Mouse (Mus musculus) kidney, postnatal 36 days (tissue): ENCODE measurements around the gene Olfr821.
"Not testable (repeated sequence)": the region's sequence is repeated elsewhere in the genome, so short reads cannot be mapped to it uniquely, and the experiment has no call there.

ENCODE experiments used
- DNase-seq, 2 experiments: peaks; one replicate each; pipeline ENCODE4 v3.0.0; 2021 to 2022; ENCODE audit warnings: mixed read lengths in 2 of 2

Gene Olfr821

DNA sequence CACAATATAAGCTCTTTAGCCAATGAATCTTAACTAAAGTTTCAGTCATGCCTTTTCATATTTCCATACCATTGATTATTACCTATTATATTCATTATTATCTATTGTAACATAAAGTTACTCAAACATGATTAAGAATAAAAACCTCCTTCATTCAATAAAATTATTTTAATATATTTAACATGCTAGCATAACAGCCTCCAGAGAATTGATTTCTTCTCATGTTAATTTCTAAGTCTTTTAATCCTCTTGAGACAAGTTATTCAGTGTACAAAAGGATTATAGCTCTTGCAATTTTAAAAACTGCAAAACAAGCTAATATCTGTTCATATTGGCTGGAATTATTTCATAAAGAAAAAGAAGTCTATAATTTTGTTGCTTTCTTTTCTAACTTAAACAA lies at the start of gene Olfr821:
Gene Olfr821 (plus strand): TSS at position 301 of the 400 bp plus-strand sequence.
- no peak for DNase-seq

DNA sequence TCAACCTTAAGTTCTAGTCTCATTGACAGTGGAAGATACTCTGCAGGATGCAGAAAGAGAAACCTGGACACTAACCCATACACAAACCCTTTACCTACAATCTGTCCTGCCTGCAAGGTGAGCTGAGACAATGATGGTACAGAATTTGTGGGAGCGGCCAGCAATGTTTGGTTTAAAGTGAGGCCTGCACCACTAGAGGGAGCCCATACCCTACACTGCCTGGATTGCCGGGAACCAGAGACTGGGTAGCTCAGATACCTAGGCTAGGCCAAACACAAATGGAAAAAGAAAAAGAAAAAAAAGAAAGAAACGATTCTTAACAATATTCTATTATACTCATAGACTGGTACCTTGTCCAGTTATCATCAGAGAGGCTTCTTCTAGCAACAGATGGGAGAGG lies 48.3 kb upstream of the Olfr821 start:
- DNase-seq, result not testable (repeated sequence)

DNA sequence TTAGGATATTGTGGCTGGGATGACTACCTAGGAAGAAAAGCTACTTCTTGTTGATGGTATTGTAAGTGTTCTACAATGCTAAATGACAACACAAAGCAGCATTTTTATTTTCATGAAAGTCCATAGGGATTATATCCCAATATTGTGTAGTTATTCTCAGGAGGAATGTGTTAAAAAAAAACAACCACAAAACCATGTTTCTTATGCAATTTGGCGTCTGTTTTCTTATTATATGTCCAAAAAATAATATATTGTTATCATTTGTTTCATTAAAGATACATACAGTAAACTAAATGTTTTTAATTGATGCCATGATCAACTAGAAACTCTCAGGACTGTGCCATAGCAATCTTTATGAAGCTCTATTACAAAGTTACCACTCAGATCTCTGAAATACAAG lies 45.2 kb upstream of the Olfr821 start, which contains the start of gene Gm10310:
Gene Gm10310 (minus strand): TSS at position 101 of the 400 bp plus-strand sequence.
- not testable (repeated sequence) for DNase-seq

DNA sequence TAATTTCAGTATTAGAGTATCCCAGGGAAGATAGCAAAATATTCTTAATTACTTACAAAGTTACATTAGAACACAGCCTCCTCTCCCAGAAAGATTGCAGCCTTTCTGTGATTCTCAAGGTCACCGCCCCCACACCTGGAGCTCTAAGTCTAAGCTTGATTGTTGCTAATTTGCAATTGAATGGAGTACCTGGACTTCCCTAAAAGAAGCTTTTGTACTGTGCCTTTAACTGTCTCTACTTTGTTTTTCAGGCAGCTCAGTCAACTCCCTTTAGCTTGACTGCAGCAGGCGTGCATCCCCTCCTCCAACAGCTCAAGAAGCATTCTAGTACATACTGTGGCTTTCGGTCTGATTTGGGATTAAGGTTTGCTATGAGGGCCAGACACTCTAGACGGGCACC lies 26.0 kb upstream of the Olfr821 start:
- not testable (repeated sequence) for DNase-seq

DNA sequence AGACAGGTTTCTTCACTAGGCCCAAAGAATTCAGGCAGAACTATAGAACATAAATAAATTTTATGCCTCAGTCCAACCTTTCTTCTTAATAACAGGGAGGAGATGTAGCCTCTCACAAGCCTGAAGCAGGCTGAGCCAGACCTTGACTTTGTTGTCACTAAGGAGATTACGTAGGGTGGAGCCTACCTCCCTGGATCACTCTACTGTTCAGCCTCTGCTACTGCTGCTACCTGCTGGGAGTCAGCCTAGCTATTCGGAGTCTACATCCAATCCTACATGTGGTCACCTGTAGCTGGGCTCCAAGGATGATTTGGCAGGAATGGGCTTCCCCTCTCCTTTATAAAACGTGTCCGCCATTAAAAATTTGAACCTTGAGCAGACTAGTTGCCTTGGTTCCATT lies 24.8 kb upstream of the Olfr821 start:
- DNase-seq, result not testable (repeated sequence)

DNA sequence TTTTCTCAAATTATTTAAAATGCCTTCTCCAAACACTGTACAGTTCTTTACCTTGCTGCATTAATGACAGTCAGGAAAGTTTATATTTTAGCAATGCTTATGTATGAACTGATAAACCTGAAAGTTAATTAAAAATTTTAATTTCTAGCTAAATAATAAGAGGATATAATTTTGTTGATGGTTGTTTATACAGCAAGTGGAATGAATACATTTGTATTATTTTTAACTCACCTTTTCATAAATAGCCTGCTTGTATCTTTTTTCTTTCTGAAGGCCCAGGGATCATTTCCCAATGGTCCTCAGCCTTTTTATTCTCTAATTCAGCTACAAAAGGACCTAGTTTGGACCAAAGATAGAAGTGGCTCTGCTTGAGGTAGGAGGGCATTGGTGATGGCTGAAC lies 17.8 kb upstream of the Olfr821 start, which contains the start of gene Olfr820:
Gene Olfr820 (plus strand): TSS at position 301 of the 400 bp plus-strand sequence.
- no peak for DNase-seq

DNA sequence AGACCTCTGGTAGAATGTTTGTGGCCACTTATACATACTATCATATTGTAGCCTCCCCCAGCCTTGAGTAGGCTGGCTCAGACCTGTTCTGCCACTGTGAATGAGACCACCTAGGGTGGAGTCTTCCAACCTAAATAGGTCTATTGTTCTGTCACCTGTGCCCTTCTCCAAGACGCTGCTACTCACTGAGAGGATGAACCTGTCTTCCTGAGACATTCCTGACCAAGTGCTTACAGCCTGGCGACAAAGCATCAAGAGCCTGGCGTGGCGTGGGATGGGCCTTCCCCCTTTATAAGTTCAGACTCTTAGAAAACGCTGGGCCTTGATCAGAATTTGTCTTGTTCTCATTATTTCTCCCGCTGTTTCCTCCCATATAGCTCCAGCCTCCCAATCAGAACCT lies 6.9 kb downstream of the Olfr821 start:
- DNase-seq, result no peak

DNA sequence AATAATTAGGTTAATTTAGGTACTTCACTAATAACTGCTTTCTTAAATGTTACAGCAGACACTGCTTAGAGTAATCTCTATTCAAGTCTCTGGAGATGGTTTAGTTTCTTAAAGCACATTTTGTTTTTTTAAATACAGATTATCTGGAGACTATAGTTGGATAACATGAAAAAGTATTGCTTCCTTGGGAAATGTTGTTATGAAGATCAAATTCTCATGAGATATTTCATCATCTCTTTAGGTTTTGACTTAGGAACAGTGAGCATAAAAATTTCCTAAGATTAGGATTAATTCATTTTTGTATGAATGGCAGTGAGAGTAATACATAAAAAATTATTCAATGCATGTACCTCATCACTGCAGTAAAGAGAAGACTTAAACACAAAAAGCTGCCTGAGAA lies 40.8 kb downstream of the Olfr821 start, which contains the start of gene Olfr822:
Gene Olfr822 (plus strand): TSS at position 301 of the 400 bp plus-strand sequence.
- no peak for DNase-seq
